Mouse (Mus musculus) kidney, adult 2 months (tissue): ENCODE data around the gene Raly.

Experiments used
- CTCF ChIP-seq: fragments of 200-500 bp; conservative IDR thresholded peaks from 2 replicates; pipeline ENCODE4 v1.5.1; 2011; ENCODE audit warnings: low read depth, mild to moderate bottlenecking, control low read depth, low read length, moderate library complexity, mixed read lengths; ENCODE audit not compliant: insufficient read depth, insufficient read length
- POLR2A ChIP-seq: fragments of 200-500 bp; IDR thresholded peaks from one replicate; pipeline ENCODE4 v1.6.1; 2011; ENCODE audit warnings: low read depth, low read length, control low read depth

- TF ChIP-seq CTCF = peak; percentile 23; the same call in 1 of the 2 replicates
- no peak for TF ChIP-seq POLR2A
These were observed 42.5 kb upstream of the Raly start for GRCm38 (mm10) chr2:154748383-154748782.
